Mouse (Mus musculus): ENCODE data around the gene Srsf1. TPM values are rescaled to one million over a fixed set of nuclear protein-coding genes. Genes with fewer than 3 reads are reported as not detected.

Srsf1 gene
- polyA plus RNA-seq, 1 experiment: 18.3 TPM

- H3K4me3 ChIP-seq (replicated peaks): no peak overlapping the region
- H3K4me1 ChIP-seq (ENCODE audit: control insufficient read depth): peaks cover 24% of the 10 kb centered on the region
- H3K36me3 ChIP-seq (ENCODE audit: control insufficient read depth): peaks cover 54% of the 10 kb centered on the region
- peaks cover 5% of the 10 kb centered on the region for H3K27me3 ChIP-seq (ENCODE audit: control insufficient read depth)
- no peak for TF ChIP-seq GATA1 (IDR thresholded peaks at IDR 0.05; ENCODE audit: low read length)
- TF ChIP-seq TAL1 (IDR thresholded peaks at IDR 0.05; ENCODE audit: low read length): no peak
- no peaks in the 10 kb centered on the region for H3K9me3 ChIP-seq (ENCODE audit: control insufficient read depth, low read length)
Measured at GRCm38 (mm10) chr11:88073343-88073875, 26.2 kb downstream of the Srsf1 start.

GRCm38 (mm10) chr11:88075701-88076100, 28.5 kb downstream of the Srsf1 start:
- Histone ChIP-seq H3K4me3 (replicated peaks) (no peak overlapping the region), H3K4me1 (ENCODE audit: control insufficient read depth) (peaks cover 10% of the 10 kb centered on the region), H3K9me3 (ENCODE audit: control insufficient read depth, low read length) (no peaks in the 10 kb centered on the region), H3K36me3 (ENCODE audit: control insufficient read depth) (peaks cover 77% of the 10 kb centered on the region), H3K27me3 (ENCODE audit: control insufficient read depth) (no peaks in the 10 kb centered on the region)
- no peak for TF ChIP-seq GATA1 (IDR thresholded peaks at IDR 0.05; ENCODE audit: low read length)
- no peak for TF ChIP-seq TAL1 (IDR thresholded peaks at IDR 0.05; ENCODE audit: low read length)

DNA sequence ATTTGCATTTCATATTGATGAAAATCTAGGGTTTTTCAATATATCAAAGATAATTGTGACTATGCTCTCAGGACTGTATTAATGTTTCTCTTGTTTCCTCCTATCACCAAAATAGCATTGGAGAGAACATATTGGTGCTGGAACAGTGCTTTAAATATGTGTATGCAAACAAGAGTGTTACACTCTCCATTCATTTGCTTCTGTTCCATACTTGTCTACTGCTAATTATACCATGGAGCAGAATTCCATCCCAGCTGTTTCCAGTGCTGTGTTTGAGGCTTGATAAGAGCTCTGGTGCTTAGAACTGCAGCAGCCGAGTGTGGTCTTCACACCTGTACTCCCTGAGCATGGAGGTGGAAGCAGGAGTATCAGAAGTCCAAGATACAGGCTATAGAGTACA, 29.2 kb downstream of the Srsf1 start:
- Histone ChIP-seq H3K4me1 (ENCODE audit: control insufficient read depth) (peaks cover 4% of the 10 kb centered on the region), H3K4me3 (replicated peaks) (no peak overlapping the region), H3K9me3 (ENCODE audit: control insufficient read depth, low read length) (no peaks in the 10 kb centered on the region), H3K36me3 (ENCODE audit: control insufficient read depth) (peaks cover 84% of the 10 kb centered on the region), H3K27me3 (ENCODE audit: control insufficient read depth) (no peaks in the 10 kb centered on the region)
- no peak for TF ChIP-seq TAL1 (IDR thresholded peaks at IDR 0.05; ENCODE audit: low read length)
- TF ChIP-seq GATA1 (IDR thresholded peaks at IDR 0.05; ENCODE audit: low read length): no peak

DNA sequence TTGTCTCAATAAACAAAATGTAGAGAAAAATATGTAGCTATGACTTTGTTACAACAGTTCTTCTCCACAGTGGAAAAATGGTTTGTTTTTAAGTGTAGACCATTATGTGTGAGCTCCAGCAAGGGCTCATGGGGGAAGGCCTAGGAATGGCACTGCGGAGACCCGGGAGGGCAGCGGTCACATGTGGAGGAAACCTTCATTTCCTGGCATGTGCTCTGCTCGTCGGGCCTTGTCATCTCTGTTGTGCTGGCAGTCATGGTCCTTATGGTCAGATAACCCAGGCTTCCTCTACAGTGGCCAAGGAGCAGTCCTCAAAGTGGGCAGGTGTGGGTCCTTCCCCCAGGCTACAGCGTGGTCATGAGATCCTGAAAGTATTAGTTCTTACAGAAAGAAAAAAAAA, 36.5 kb downstream of the Srsf1 start:
- no peak for TF ChIP-seq GATA1 (IDR thresholded peaks at IDR 0.05; ENCODE audit: low read length)
- no peak for TF ChIP-seq TAL1 (IDR thresholded peaks at IDR 0.05; ENCODE audit: low read length)
- H3K4me3 ChIP-seq (replicated peaks): no peak overlapping the region
- H3K36me3 ChIP-seq (ENCODE audit: control insufficient read depth): peaks cover 59% of the 10 kb centered on the region
- peaks cover 10% of the 10 kb centered on the region for H3K27me3 ChIP-seq (ENCODE audit: control insufficient read depth)
- no peaks in the 10 kb centered on the region; the same call in 1 of the 2 replicates for H3K9me3 ChIP-seq (ENCODE audit: control insufficient read depth, low read length)
- H3K4me1 ChIP-seq (ENCODE audit: control insufficient read depth): peaks cover 10% of the 10 kb centered on the region

DNA sequence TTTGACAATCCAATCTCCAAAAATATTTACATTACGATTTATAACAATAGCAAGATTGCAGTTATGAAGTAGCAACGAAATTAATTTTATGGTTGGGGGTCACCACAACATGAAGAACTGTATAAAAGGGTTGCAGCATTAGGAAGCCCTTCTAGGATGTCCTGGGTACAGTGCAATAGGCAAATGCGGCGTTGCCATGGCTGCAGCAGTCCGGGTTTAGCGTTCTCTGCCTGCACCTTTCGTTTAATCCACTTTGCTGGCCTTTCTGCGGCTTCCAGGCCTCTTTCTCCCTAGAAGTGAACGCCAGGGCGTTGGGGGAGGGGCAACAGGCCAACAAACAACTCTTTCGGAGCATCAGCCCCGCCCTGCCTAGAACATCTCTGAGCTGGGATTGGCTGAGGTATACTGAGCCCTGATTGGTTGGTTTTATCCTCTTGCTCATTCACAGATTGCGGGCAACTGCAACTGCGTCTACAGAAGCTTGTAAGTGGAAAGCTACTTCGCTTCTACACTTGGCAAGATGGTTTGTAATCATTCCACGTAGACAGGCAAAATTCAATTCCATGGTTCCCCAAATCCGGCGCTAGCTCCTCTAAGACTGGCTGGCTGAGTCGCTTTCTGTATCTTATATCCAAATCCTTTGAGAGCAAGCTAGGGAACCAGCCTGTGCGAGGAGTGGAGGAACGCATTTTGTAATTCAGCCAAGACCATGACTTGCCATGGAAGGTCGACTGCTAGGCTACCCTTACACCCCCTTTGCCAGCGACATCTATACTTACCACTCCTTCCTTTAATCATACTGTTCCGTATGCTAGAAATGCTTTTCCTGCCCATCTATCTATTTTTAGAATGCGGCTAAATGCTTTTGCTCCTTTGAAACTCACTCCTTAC, 39.8 kb downstream of the Srsf1 start:
- no peak overlapping the region for H3K4me3 ChIP-seq (replicated peaks)
- H3K27me3 ChIP-seq (ENCODE audit: control insufficient read depth): peaks cover 33% of the 10 kb centered on the region
- H3K36me3 ChIP-seq (ENCODE audit: control insufficient read depth): peaks cover 26% of the 10 kb centered on the region
- peaks cover 10% of the 10 kb centered on the region for H3K4me1 ChIP-seq (ENCODE audit: control insufficient read depth)
- TF ChIP-seq TAL1 (IDR thresholded peaks at IDR 0.05; ENCODE audit: low read length): no peak
- H3K9me3 ChIP-seq (ENCODE audit: control insufficient read depth, low read length): no peaks in the 10 kb centered on the region; the same call in 1 of the 2 replicates

DNA sequence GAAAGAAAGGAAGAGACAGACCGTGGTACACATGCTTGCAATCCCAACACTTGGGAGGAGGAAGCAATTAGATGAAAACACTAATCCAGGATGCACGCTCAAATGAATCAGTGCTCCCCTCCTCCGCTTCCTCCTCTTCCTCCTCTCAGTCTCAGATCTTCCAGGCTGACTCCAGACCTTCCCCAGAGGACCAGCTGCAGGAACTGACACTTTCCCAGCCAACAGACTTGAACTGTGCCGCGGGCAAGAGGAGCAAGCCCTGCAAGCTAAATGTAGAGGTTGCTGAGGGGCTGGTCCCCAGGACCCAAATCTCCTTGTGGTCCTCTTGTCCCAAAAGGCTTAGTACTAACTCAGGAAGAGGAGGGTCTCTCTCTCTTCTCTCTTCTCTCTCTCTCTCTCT, 42.0 kb downstream of the Srsf1 start:
- Histone ChIP-seq H3K4me3 (replicated peaks) (no peak overlapping the region), H3K27me3 (ENCODE audit: control insufficient read depth) (peaks cover 42% of the 10 kb centered on the region), H3K36me3 (ENCODE audit: control insufficient read depth) (peaks cover 6% of the 10 kb centered on the region), H3K9me3 (ENCODE audit: control insufficient read depth, low read length) (no peaks in the 10 kb centered on the region; the same call in 1 of the 2 replicates), H3K4me1 (ENCODE audit: control insufficient read depth) (peaks cover 10% of the 10 kb centered on the region)
- no peak for TF ChIP-seq TAL1 (IDR thresholded peaks at IDR 0.05; ENCODE audit: low read length)
- no peak for TF ChIP-seq GATA1 (IDR thresholded peaks at IDR 0.05; ENCODE audit: low read length)

DNA sequence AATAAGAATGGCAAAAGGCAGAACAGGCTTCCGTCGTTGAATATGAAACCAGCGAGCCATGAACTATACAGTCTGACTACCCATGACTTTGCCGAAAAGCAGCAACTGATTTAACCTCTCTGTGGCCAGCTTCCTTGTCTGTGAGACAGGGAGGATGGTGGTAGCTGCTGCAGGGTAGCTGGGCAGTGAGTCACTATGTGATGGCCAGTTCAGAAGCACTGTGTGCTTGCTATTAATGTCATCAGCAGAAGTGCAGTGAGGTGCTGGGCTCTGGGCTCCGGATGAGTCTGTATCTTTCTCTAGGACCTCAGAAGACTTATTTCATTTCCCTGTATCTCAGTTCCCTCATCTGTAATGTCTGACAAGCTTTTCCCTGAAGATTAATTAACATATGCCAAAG, 43.1 kb downstream of the Srsf1 start:
- no peaks in the 10 kb centered on the region for H3K36me3 ChIP-seq (ENCODE audit: control insufficient read depth)
- no peak overlapping the region for H3K4me3 ChIP-seq (replicated peaks)
- peaks cover 52% of the 10 kb centered on the region for H3K27me3 ChIP-seq (ENCODE audit: control insufficient read depth)
- no peaks in the 10 kb centered on the region; the same call in 1 of the 2 replicates for H3K9me3 ChIP-seq (ENCODE audit: control insufficient read depth, low read length)
- peaks cover 10% of the 10 kb centered on the region for H3K4me1 ChIP-seq (ENCODE audit: control insufficient read depth)
- TF ChIP-seq TAL1 (IDR thresholded peaks at IDR 0.05; ENCODE audit: low read length) (no peak), GATA1 (IDR thresholded peaks at IDR 0.05; ENCODE audit: low read length) (no peak)

GRCm38 (mm10) chr11:88091949-88092348, 44.8 kb downstream of the Srsf1 start:
- H3K4me3 ChIP-seq (replicated peaks): no peak overlapping the region
- no peaks in the 10 kb centered on the region; the same call in 1 of the 2 replicates for H3K9me3 ChIP-seq (ENCODE audit: control insufficient read depth, low read length)
- H3K27me3 ChIP-seq (ENCODE audit: control insufficient read depth): peaks cover 66% of the 10 kb centered on the region
- no peaks in the 10 kb centered on the region for H3K36me3 ChIP-seq (ENCODE audit: control insufficient read depth)
- TF ChIP-seq GATA1 (IDR thresholded peaks at IDR 0.05; ENCODE audit: low read length) (no peak), TAL1 (IDR thresholded peaks at IDR 0.05; ENCODE audit: low read length) (no peak)
- H3K4me1 ChIP-seq (ENCODE audit: control insufficient read depth): peaks cover 4% of the 10 kb centered on the region

DNA sequence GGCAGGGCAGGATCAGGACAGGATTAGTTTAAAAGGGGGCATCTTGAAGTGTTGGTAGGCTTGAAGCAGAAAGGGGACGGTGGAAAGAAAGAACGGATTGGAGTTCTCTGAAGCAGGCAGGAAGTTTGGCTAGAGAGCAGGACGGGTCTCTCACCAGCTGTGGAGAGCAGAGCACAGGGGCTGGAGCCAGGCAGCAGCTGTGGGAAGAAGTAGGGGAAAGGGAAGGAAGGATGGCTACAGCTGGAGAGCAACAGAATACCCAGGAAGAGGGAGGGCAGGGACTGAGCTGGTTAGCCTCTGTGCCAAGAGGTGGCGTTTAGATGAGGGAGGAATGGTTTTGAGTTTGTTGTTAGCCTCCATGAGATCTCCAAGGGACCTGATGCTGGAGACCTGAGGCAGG, 50.0 kb downstream of the Srsf1 start:
- Histone ChIP-seq H3K9me3 (ENCODE audit: control insufficient read depth, low read length) (peaks cover 3% of the 10 kb centered on the region; the same call in 1 of the 2 replicates), H3K36me3 (ENCODE audit: control insufficient read depth) (no peaks in the 10 kb centered on the region), H3K27me3 (ENCODE audit: control insufficient read depth) (peaks cover 82% of the 10 kb centered on the region), H3K4me1 (ENCODE audit: control insufficient read depth) (peaks cover 11% of the 10 kb centered on the region), H3K4me3 (replicated peaks) (no peak overlapping the region)
- no peak for TF ChIP-seq GATA1 (IDR thresholded peaks at IDR 0.05; ENCODE audit: low read length)

Data from erythroblast, embryonic 14.5 days (primary cell).